Mouse (Mus musculus) B cell, adult 67 days (primary cell): ENCODE results near the gene Has3. TPM values are rescaled to one million over a fixed set of nuclear protein-coding genes. Genes with fewer than 3 reads are reported as not detected.

Experiments used
- total RNA-seq, 2 experiments: library from RNA; stranded (reverse); gene quantifications; 4 replicates each; pipeline ENCODE4 v1.2.4; 2023

Has3 gene
- total RNA-seq: under 1 TPM; 0.44 to 0.84 TPM

DNA sequence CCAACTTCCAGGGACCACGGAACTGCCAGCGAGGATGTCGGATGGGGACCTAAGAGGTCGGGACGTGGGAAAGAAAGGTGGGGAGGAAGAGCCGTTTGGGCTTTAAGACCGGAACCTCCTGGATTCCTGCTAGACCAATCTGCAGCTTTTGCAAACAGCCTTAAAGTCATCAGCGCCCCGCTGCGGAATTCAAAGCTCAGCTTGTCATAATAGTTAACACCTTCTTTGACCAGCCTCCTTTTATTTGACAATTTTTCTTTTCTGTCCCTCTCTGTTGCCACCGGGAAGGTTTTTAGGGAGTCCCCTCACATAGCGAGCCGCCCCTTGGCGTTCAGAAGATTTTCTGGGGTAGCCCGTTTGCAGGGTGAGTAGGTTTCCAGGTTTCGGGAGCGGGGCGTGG lies at the start of gene Has3:
Gene Has3 (plus strand): TSS at position 192 of the 400 bp plus-strand sequence.

DNA sequence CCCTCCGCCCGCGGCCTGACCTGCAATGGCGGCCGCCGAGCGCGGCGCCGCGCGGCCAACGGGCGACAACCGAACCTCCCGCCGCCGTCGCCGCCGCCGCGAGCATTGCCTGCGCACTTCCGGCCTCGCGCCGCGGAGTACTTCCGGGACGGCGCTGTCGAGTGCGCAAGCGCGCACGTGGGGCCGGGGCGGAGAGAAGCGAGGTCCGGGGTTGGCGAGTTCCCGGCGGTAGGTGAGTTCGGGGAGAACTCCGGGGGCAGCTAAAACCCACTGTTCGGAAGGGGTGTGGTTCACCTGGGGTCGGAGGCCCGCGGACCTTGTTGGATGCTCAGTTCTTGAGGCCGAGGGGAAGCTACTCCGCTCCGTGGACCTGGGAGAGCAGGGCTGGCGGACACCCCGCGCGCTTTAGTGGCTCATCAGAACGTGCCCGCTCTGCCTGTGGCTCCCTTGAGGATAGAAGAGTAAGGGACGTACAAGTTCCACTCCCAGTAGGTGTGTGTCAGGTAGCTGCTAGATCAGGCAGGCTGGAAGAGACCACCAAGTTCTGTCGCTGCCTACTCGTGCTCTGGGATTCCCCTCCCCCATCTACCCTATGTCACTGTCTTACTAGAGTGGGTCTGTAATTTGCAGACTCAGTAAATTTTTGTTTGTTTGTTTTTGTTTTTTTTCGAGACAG lies 23.6 kb downstream of the Has3 start, which contains the start of gene Utp4:
Gene Utp4 (plus strand): TSS at position 156 of the 676 bp plus-strand sequence.

Other genes starting within 250 kb of the Has3 start
- gene Tango6, start 187.2 kb upstream of the Has3 start, total RNA-seq: 10 to 100 TPM; 17.0 to 18.9 TPM
- gene Utp4, start 23.4 kb downstream of the Has3 start, total RNA-seq: 10 to 100 TPM; 38.3 to 50.6 TPM
- 1 to 10 TPM; 5.0 to 5.4 TPM for gene Sntb2, start 65.5 kb downstream of the Has3 start, total RNA-seq
- 10 to 100 TPM; 53.8 to 55.6 TPM for gene Vps4a, start 161.0 kb downstream of the Has3 start, total RNA-seq
- 10 to 100 TPM; 16.7 to 18.0 TPM for gene Pdf, start 178.4 kb downstream of the Has3 start, total RNA-seq
- gene Cog8, start 186.4 kb downstream of the Has3 start, total RNA-seq: 10 to 100 TPM; 51.0 to 51.8 TPM
- 10 to 100 TPM; 51.7 to 62.2 TPM for gene Nip7, start 186.6 kb downstream of the Has3 start, total RNA-seq
- gene Tmed6, start 195.4 kb downstream of the Has3 start, total RNA-seq: 1 to 10 TPM; 1.6 to 1.7 TPM
- gene Terf2, start 226.3 kb downstream of the Has3 start, total RNA-seq: 10 to 100 TPM; 52.6 to 58.4 TPM